Mouse (Mus musculus) embryonic fibroblast, embryonic 13.5 days (primary cell): ENCODE data around the gene AB124611.

Source experiments
- CTCF ChIP-seq: IDR thresholded peaks from 2 replicates; pipeline ENCODE4 v1.5.1; 2011; ENCODE audit warnings: mild to moderate bottlenecking, control low read depth, low read length, moderate library complexity, borderline replicate concordance; ENCODE audit not compliant: insufficient read depth
- POLR2A ChIP-seq: IDR thresholded peaks from 2 replicates; pipeline ENCODE4 v1.6.1; 2011; ENCODE audit warnings: low read depth, mild to moderate bottlenecking, control low read depth, low read length, moderate library complexity

DNA sequence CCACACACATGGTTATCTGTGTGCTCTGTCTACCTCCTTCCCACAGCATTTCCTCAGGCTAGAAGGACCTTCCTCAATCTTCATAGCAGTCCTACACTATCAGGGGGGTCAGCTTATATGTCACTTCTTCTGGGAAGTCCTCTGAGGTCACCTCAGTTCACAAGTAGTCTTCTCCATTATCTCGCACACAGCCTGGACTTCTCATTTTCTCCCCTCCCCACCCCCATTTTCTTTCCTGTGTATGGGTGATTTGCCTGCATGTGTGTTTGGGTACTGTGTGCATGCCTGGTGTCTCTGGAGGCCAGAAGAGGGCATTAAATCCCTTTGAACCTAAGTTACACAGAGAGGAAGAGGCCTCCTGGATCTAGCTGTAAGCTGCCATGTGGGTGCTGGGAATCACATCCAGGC lies 1.9 kb downstream of the AB124611 start:
- no peak for TF ChIP-seq CTCF
- TF ChIP-seq POLR2A, result no peak
